Mouse (Mus musculus) heart, postnatal 0 days (tissue): ENCODE measurements around the gene St13.

Experiments used
- CTCF ChIP-seq: IDR thresholded peaks from 2 replicates; pipeline ENCODE4 v1.5.1; 2016; ENCODE audit warnings: antibody characterized with exemption, control low read depth, low read depth
- EP300 ChIP-seq: IDR thresholded peaks from 2 replicates; pipeline ENCODE4 v1.6.1; 2016; ENCODE audit warnings: antibody characterized with exemption, low read depth

DNA sequence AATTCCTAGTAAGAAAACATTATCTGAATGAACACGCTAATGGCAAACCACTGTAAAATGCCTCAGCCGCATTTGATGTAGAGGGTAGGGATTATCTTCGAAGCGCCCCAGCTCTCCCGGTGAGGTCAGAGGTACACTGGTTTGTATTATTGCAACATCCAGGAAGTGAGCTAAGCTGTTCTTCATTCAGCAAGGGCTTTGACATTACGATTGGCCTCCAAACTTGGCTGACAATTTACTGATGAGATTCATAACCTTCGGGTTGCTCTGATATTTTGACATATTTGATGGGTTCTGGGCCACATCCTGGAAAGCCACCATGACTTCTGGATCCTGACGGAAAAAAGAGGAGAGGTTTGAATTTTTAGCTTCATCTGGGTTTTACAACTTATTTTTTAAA lies 34.6 kb downstream of the St13 start:
- TF ChIP-seq CTCF = no peak
- TF ChIP-seq EP300 = no peak
